Mouse (Mus musculus): ENCODE measurements at regions not wholly inside any gene's neighbourhood (a gene's known extent, or its start where the extent isn't known, plus 50 kb on each side); places are given as distances from the start of the nearest gene placed in this dataset.

GRCm38 (mm10) chr14:104297316-104298311, 170.2 kb downstream of the Pou4f1 start:
- Histone ChIP-seq H3K4me3 (replicated peaks) (no peak overlapping the region), H3K27ac (replicated peaks) (no peak overlapping the region), H3K4me1 (peaks cover 11% of the 10 kb centered on the region; the same call in 1 of the 2 replicates), H3K9me3 (replicated peaks) (no peaks in the 10 kb centered on the region), H3K9ac (replicated peaks) (no peak overlapping the region), H3K27me3 (replicated peaks) (peaks cover 6% of the 10 kb centered on the region), H3K4me2 (no peak overlapping the region), H3K36me3 (no peaks in the 10 kb centered on the region)
- peak; percentile 77 for ATAC-seq (ENCODE audit: low FRiP score)
- WGBS: 20% methylated on average over 15 of the region's 15 CpGs

- H3K27me3 ChIP-seq (replicated peaks): peaks cover 4% of the 10 kb centered on the region
- H3K4me3 ChIP-seq (replicated peaks): no peak overlapping the region
- 52% methylated on average over 4 of the region's 4 CpGs for WGBS
- H3K27ac ChIP-seq (replicated peaks): no peak overlapping the region
- no peak for ATAC-seq (ENCODE audit: low FRiP score)
- H3K4me1 ChIP-seq: peaks cover 11% of the 10 kb centered on the region; the same call in 1 of the 2 replicates
- no peaks in the 10 kb centered on the region for H3K9me3 ChIP-seq (replicated peaks)
- H3K36me3 ChIP-seq: no peaks in the 10 kb centered on the region
- no peak overlapping the region for H3K9ac ChIP-seq (replicated peaks)
- H3K4me2 ChIP-seq: no peak overlapping the region
Observed at GRCm38 (mm10) chr14:104293814-104294213, 174.0 kb downstream of the Pou4f1 start.

- H3K9ac ChIP-seq (replicated peaks): no peak overlapping the region
- WGBS: 100% methylated on average over 2 of the region's 2 CpGs
- no peaks in the 10 kb centered on the region for H3K9me3 ChIP-seq (replicated peaks)
- no peaks in the 10 kb centered on the region for H3K36me3 ChIP-seq
- ATAC-seq (ENCODE audit: low FRiP score): no peak
- no peak overlapping the region for H3K4me2 ChIP-seq
- peaks cover 9% of the 10 kb centered on the region; the same call in 1 of the 2 replicates for H3K4me1 ChIP-seq
- peaks cover 4% of the 10 kb centered on the region for H3K27me3 ChIP-seq (replicated peaks)
- H3K4me3 ChIP-seq (replicated peaks): no peak overlapping the region
- H3K27ac ChIP-seq (replicated peaks): no peak overlapping the region
Observed at GRCm38 (mm10) chr14:104293147-104293546, 174.7 kb downstream of the Pou4f1 start.

- Histone ChIP-seq H3K36me3 (no peaks in the 10 kb centered on the region), H3K9me3 (replicated peaks) (no peaks in the 10 kb centered on the region), H3K9ac (replicated peaks) (no peak overlapping the region), H3K4me3 (replicated peaks) (no peak overlapping the region), H3K27me3 (replicated peaks) (no peaks in the 10 kb centered on the region), H3K4me2 (no peak overlapping the region), H3K4me1 (0 out of 2 replicates have a peak, but pooled peaks cover 5% of the 10 kb centered on the region), H3K27ac (replicated peaks) (no peak overlapping the region)
- ATAC-seq (ENCODE audit: low FRiP score): peak; percentile 63
- WGBS: 54% methylated on average over 6 of the region's 6 CpGs
Observed at GRCm38 (mm10) chr14:104280353-104280752, 187.4 kb downstream of the Pou4f1 start.

GRCm38 (mm10) chr14:104279890-104280289, 187.9 kb downstream of the Pou4f1 start:
- H3K4me2 ChIP-seq: no peak overlapping the region
- no peaks in the 10 kb centered on the region for H3K27me3 ChIP-seq (replicated peaks)
- no peak overlapping the region for H3K9ac ChIP-seq (replicated peaks)
- H3K9me3 ChIP-seq (replicated peaks): no peaks in the 10 kb centered on the region
- 0 out of 2 replicates have a peak, but pooled peaks cover 5% of the 10 kb centered on the region for H3K4me1 ChIP-seq
- WGBS: 55% methylated on average over 5 of the region's 5 CpGs
- H3K36me3 ChIP-seq: no peaks in the 10 kb centered on the region
- H3K27ac ChIP-seq (replicated peaks): no peak overlapping the region
- no peak for ATAC-seq (ENCODE audit: low FRiP score)
- no peak overlapping the region for H3K4me3 ChIP-seq (replicated peaks)

- no peaks in the 10 kb centered on the region for H3K27me3 ChIP-seq (replicated peaks)
- no peak overlapping the region for H3K4me3 ChIP-seq (replicated peaks)
- no peaks in the 10 kb centered on the region for H3K9me3 ChIP-seq (replicated peaks)
- 88% methylated on average over 4 of the region's 4 CpGs for WGBS
- H3K4me2 ChIP-seq: no peak overlapping the region
- no peak overlapping the region for H3K9ac ChIP-seq (replicated peaks)
- H3K4me1 ChIP-seq: no peaks in the 10 kb centered on the region
- ATAC-seq (ENCODE audit: low FRiP score): no peak
- no peak overlapping the region for H3K27ac ChIP-seq (replicated peaks)
- no peaks in the 10 kb centered on the region for H3K36me3 ChIP-seq
Observed at GRCm38 (mm10) chr14:104274752-104275151, 193.0 kb downstream of the Pou4f1 start.

GRCm38 (mm10) chr14:104264919-104265764, 202.7 kb downstream of the Pou4f1 start:
- WGBS: 62% methylated on average over 6 of the region's 6 CpGs
- Histone ChIP-seq H3K9me3 (replicated peaks) (no peaks in the 10 kb centered on the region), H3K4me2 (no peak overlapping the region), H3K36me3 (no peaks in the 10 kb centered on the region), H3K4me3 (replicated peaks) (no peak overlapping the region), H3K27ac (replicated peaks) (no peak overlapping the region), H3K4me1 (no peaks in the 10 kb centered on the region), H3K9ac (replicated peaks) (no peak overlapping the region), H3K27me3 (replicated peaks) (no peaks in the 10 kb centered on the region)
- no peak for ATAC-seq (ENCODE audit: low FRiP score)

- H3K9ac ChIP-seq (replicated peaks): no peak overlapping the region
- 88% methylated on average over 5 of the region's 5 CpGs for WGBS
- no peaks in the 10 kb centered on the region for H3K27me3 ChIP-seq (replicated peaks)
- H3K4me3 ChIP-seq (replicated peaks): no peak overlapping the region
- H3K4me1 ChIP-seq: no peaks in the 10 kb centered on the region
- no peaks in the 10 kb centered on the region for H3K36me3 ChIP-seq
- H3K27ac ChIP-seq (replicated peaks): no peak overlapping the region
- no peak for ATAC-seq (ENCODE audit: low FRiP score)
- no peaks in the 10 kb centered on the region for H3K9me3 ChIP-seq (replicated peaks)
- no peak overlapping the region for H3K4me2 ChIP-seq
Observed at GRCm38 (mm10) chr14:104216965-104217364, 250.8 kb downstream of the Pou4f1 start.

- Histone ChIP-seq H3K9ac (replicated peaks) (no peak overlapping the region), H3K36me3 (no peaks in the 10 kb centered on the region), H3K9me3 (replicated peaks) (no peaks in the 10 kb centered on the region), H3K27me3 (replicated peaks) (no peaks in the 10 kb centered on the region), H3K4me3 (replicated peaks) (no peak overlapping the region), H3K27ac (replicated peaks) (no peak overlapping the region), H3K4me1 (no peaks in the 10 kb centered on the region), H3K4me2 (no peak overlapping the region)
- 74% methylated on average over 3 of the region's 3 CpGs for WGBS
- no peak for ATAC-seq (ENCODE audit: low FRiP score)
Observed at GRCm38 (mm10) chr14:104210719-104211118, 257.1 kb downstream of the Pou4f1 start.

GRCm38 (mm10) chr14:104208855-104209254, 258.9 kb downstream of the Pou4f1 start:
- Histone ChIP-seq H3K4me3 (replicated peaks) (no peak overlapping the region), H3K27me3 (replicated peaks) (no peaks in the 10 kb centered on the region), H3K4me1 (no peaks in the 10 kb centered on the region), H3K27ac (replicated peaks) (no peak overlapping the region), H3K9me3 (replicated peaks) (no peaks in the 10 kb centered on the region), H3K9ac (replicated peaks) (no peak overlapping the region), H3K36me3 (no peaks in the 10 kb centered on the region), H3K4me2 (no peak overlapping the region)
- 65% methylated on average over 4 of the region's 4 CpGs for WGBS
- ATAC-seq (ENCODE audit: low FRiP score): no peak

- Histone ChIP-seq H3K27ac (replicated peaks) (no peak overlapping the region), H3K27me3 (replicated peaks) (no peaks in the 10 kb centered on the region), H3K4me3 (replicated peaks) (no peak overlapping the region), H3K9ac (replicated peaks) (no peak overlapping the region), H3K9me3 (replicated peaks) (no peaks in the 10 kb centered on the region), H3K36me3 (no peaks in the 10 kb centered on the region), H3K4me1 (no peaks in the 10 kb centered on the region), H3K4me2 (no peak overlapping the region)
- WGBS: 49% methylated on average over 7 of the region's 7 CpGs
- no peak for ATAC-seq (ENCODE audit: low FRiP score)
Observed at GRCm38 (mm10) chr14:104208040-104208816, 259.6 kb downstream of the Pou4f1 start.

Data from neural tube, embryonic 15.5 days (tissue).